18 mouse cellular contexts compared by ENCODE assay signal in genomic region chr1:136728632-136728944, GRCm38 (mm10).
"Had no signal": no experiment of that assay in that cellular context is flagged by ENCODE, and none has a peak within 500 bp of the region (broad histone marks: within the 10 kb centered on the region; RNA-seq: fewer than 3 reads in every experiment).

No protein-coding gene starts in this region.

- DNase-seq: lung, adult 18-20 months; lung, embryonic 14.5 days; lung, postnatal 10 days; lung, postnatal 4 days; retina, postnatal 1 day; right cerebral cortex, adult 18-20 months; right cerebral cortex, postnatal 25 days; right cerebral cortex, postnatal 4 days; spleen, adult 18-20 months; thymus, adult 18-20 months; thymus, postnatal 14 days; thymus, postnatal 36 days had no signal

- H3K9me3 ChIP-seq: midbrain, embryonic 10.5 days; midbrain, embryonic 13.5 days; midbrain, embryonic 15.5 days; neural tube, embryonic 13.5 days; neural tube, embryonic 15.5 days had no signal

- ATAC-seq: midbrain, embryonic 15.5 days had no signal

- H3K4me1 ChIP-seq: neural tube, embryonic 15.5 days had no signal

- H3K27ac ChIP-seq: midbrain, embryonic 10.5 days; midbrain, embryonic 13.5 days; midbrain, embryonic 15.5 days; neural tube, embryonic 13.5 days; neural tube, embryonic 15.5 days had no signal

- H3K4me3 ChIP-seq: midbrain, embryonic 10.5 days; midbrain, embryonic 13.5 days; midbrain, embryonic 15.5 days; myocyte; neural tube, embryonic 13.5 days; neural tube, embryonic 15.5 days had no signal

- H3K4me2 ChIP-seq: lung, embryonic 14.5 days; midbrain, embryonic 13.5 days; midbrain, embryonic 15.5 days; neural tube, embryonic 13.5 days; neural tube, embryonic 15.5 days had no signal

- H3K36me3 ChIP-seq: midbrain, embryonic 10.5 days; midbrain, embryonic 13.5 days; midbrain, embryonic 15.5 days; neural tube, embryonic 13.5 days; neural tube, embryonic 15.5 days had no signal

- H3K27me3 ChIP-seq: midbrain, embryonic 13.5 days; midbrain, embryonic 15.5 days; neural tube, embryonic 15.5 days had no signal

- H3K9ac ChIP-seq: lung, embryonic 14.5 days; midbrain, embryonic 13.5 days; midbrain, embryonic 15.5 days; neural tube, embryonic 13.5 days; neural tube, embryonic 15.5 days had no signal
